Mouse (Mus musculus): Measurements from ENCODE around the gene Mylpf. TPM values are rescaled to one million over a fixed set of nuclear protein-coding genes. Genes with fewer than 3 reads are reported as not detected.
A peak's percentile ranks its signal among the peaks of the same experiment; 100 is the strongest.

Gene Mylpf
- total and polyA plus RNA-seq, 3 experiments, result 3.0 to 5.2 (median 3.2) TPM

GRCm38 (mm10) chr7:127260309-127261111, 51.8 kb downstream of the Mylpf start, which contains the start of gene Dctpp1 (continued):
- TF ChIP-seq MEF2A (IDR thresholded peaks at IDR 0.05; ENCODE audit: borderline replicate concordance, low read depth, low read length) (peak; percentile 6; the same call in 1 of the 2 replicates), USF1 (IDR thresholded peaks at IDR 0.05; ENCODE audit: low read depth, low read length) (no peak), IRF4 (IDR thresholded peaks at IDR 0.05; ENCODE audit: low read depth, low read length) (peak; percentile 87), ZKSCAN1 (IDR thresholded peaks at IDR 0.05; ENCODE audit: borderline replicate concordance, low read depth, low read length) (no peak), TBP (conservative IDR thresholded peaks at IDR 0.05; ENCODE audit: low read depth, low read length) (0 out of 2 replicates have a peak, but pooled peaks have one; percentile 34), ELF1 (IDR thresholded peaks at IDR 0.05; ENCODE audit: low read depth, low read length) (peak; percentile 93), SIN3A (IDR thresholded peaks at IDR 0.05; ENCODE audit: low read length) (peak; percentile 97), USF2 (conservative IDR thresholded peaks at IDR 0.05; ENCODE audit: low read depth, low read length) (no peak), NELFE (IDR thresholded peaks at IDR 0.05; ENCODE audit: low read depth, low read length) (peak; percentile 74), CHD2 (IDR thresholded peaks at IDR 0.05; ENCODE audit: low read length) (peak; percentile 73), RCOR1 (conservative IDR thresholded peaks at IDR 0.05; ENCODE audit: low read depth, low read length) (no peak), ZNF384 (IDR thresholded peaks at IDR 0.05; ENCODE audit: low read depth, low read length) (no peak), HCFC1 (IDR thresholded peaks at IDR 0.05; ENCODE audit: low read depth, low read length) (peak; percentile 77)

DNA sequence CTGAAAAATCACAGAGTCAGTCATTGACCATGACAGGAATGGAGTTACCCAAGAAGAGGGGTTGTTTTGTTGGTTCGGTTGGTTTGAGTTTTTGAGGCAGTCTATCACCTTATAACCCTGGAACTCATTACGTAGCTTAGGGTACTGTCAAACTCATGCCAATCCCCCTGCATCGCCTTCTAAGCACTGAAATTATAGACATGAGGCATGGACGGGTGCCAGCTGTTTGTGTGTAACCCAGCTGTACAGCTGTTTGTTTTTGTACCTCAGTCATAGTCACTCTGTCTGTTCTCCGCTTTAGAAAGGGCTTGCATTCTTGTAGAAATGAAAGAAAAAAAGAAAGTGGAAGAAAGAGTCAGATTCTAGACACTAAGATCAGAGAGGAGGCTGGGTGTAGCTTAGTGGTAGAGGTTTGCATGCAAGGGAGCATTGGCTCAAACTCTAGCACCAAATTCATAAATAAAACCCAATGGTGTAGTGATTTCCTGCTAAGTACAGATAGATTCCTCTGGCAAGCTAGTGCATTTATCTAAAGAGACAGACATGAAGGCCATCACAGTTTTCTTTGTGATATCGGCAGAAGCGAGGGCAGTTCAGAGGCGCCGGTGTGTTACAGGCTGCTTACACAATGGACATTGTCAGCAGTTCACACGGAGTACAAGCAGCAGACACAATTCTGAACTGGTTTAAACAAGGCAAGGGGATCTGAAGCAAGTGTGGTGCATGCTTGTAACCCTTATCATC, 53.7 kb downstream of the Mylpf start:
- H3K4me2 ChIP-seq (ENCODE audit: insufficient read depth, low read depth, poor library complexity, severe bottlenecking), result no peak overlapping the region
- dilution Hi-C loops (cut with MboI; ENCODE audit: extremely low pct_ligation_motif_present, extremely low pct_unique_long_range_greater_than_20kb, low sequenced_read_pairs), result no loop called here

More for the DNA sequence above, 53.7 kb downstream of the Mylpf start:
- H3K4me1 ChIP-seq (ENCODE audit: control insufficient read depth in 1 of 2, insufficient read depth in 2 of 2), result peaks cover 9 to 26% of the 10 kb centered on the region in 2 experiments; a peak in 3 of 4 replicates
- in situ Hi-C loops (cut with MboI; ENCODE audit: low pct_ligation_motif_present, low pct_unique_long_range_greater_than_20kb, low sequenced_read_pairs), result loop anchor here (10.0 kb wide), 1 partner anchor 72 kb away; no protein-coding TSS in a partner anchor
- TF ChIP-seq NELFE (IDR thresholded peaks at IDR 0.05; ENCODE audit: low read depth, low read length) (no peak), KAT2A (IDR thresholded peaks at IDR 0.05; ENCODE audit: insufficient replicate concordance, low read length) (no peak), JUND (conservative IDR thresholded peaks at IDR 0.05; ENCODE audit: low read depth, low read length) (no peak), SIN3A (IDR thresholded peaks at IDR 0.05; ENCODE audit: low read length) (no peak), CHD2 (IDR thresholded peaks at IDR 0.05; ENCODE audit: low read length) (no peak), ZKSCAN1 (IDR thresholded peaks at IDR 0.05; ENCODE audit: borderline replicate concordance, low read depth, low read length) (no peak), ZC3H11A (IDR thresholded peaks at IDR 0.05; ENCODE audit: low read depth, low read length) (no peak), HCFC1 (IDR thresholded peaks at IDR 0.05; ENCODE audit: low read depth, low read length) (no peak), POLR2AphosphoS2 (IDR thresholded peaks at IDR 0.05; ENCODE audit: low read depth, low read length) (no peak), PAX5 (IDR thresholded peaks at IDR 0.05; ENCODE audit: low read length) (no peak), GABPA (IDR thresholded peaks at IDR 0.05; ENCODE audit: insufficient replicate concordance, low read depth, low read length) (no peak), MAFK (IDR thresholded peaks at IDR 0.05; ENCODE audit: insufficient replicate concordance, low read length) (no peak), ZMIZ1 (IDR thresholded peaks at IDR 0.05; ENCODE audit: low read depth, low read length) (no peak), BHLHE40 (IDR thresholded peaks at IDR 0.05; ENCODE audit: low read depth, low read length) (no peak), POLR2A (IDR thresholded peaks at IDR 0.05; ENCODE audit: low read depth, low read length) (no peak), MAZ (IDR thresholded peaks at IDR 0.05; ENCODE audit: low read depth, low read length) (no peak)
- no peak overlapping the region for H3K9ac ChIP-seq (ENCODE audit: insufficient read depth, low read depth)
- no peaks in the 10 kb centered on the region for H3K9me3 ChIP-seq (replicated peaks; ENCODE audit: low read length)
- no peak for DNase-seq (ENCODE audit: extremely low read depth)
- H3K79me2 ChIP-seq (replicated peaks; ENCODE audit: control insufficient read depth, extremely low read depth, insufficient read depth, poor library complexity, severe bottlenecking), result peaks cover 15% of the 10 kb centered on the region
- no peak overlapping the region for H3K4me3 ChIP-seq (replicated peaks in 1 of 3; ENCODE audit: low read depth in 2 of 3, low read length in 2 of 3, poor library complexity in 1 of 3)
- no peak overlapping the region for H3K27ac ChIP-seq (ENCODE audit: insufficient read depth, low read depth)
- peaks cover 4 to 18% of the 10 kb centered on the region in 2 experiments for H3K36me3 ChIP-seq (replicated peaks in 1 of 2; ENCODE audit: control insufficient read depth in 1 of 2, insufficient read depth in 1 of 2, low read length in 1 of 2)
- H3K27me3 ChIP-seq (replicated peaks), result no peaks in the 10 kb centered on the region

All from CH12.LX (cell line).